In the genomic region with DNA sequence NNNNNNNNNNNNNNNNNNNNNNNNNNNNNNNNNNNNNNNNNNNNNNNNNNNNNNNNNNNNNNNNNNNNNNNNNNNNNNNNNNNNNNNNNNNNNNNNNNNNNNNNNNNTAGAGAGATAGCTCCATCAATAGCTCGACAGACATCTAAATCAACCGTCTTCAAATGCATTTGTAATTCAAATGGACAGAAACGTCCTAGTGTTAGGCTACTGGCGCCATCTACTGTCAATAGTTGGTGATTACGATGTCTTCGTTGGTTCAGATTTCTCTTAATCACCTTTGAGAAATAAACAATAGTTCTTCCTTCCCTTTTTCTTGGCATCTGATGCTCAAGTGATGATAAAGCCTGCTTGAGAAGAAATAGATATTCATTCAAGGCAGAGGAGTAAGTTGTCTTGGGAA, we compare ENCODE assay signal across 7 mouse cellular contexts. TPM values are rescaled to one million over a fixed set of nuclear protein-coding genes. Genes with fewer than 3 reads are reported as not detected.
DNase-seq lines count a peak whose midpoint lies in the region; ATAC-seq lines count a peak whose summit lies in the region.

No protein-coding gene starts in this region.

- no peaks in the 10 kb centered on the region for H3K36me3 ChIP-seq in heart, embryonic 15.5 days
- H3K36me3 ChIP-seq in stomach, embryonic 14.5 days (ENCODE audit: control insufficient read depth, insufficient read depth, low read length) = no peaks in the 10 kb centered on the region

- ATAC-seq in heart, embryonic 15.5 days (replicated peaks; ENCODE audit: insufficient number of reproducible peaks, insufficient read depth, low FRiP score, low read depth) = no peak
- ATAC-seq in megakaryocyte, adult 5-6 weeks (ENCODE audit: poor library complexity, severe bottlenecking) = peak; percentile 37
- ATAC-seq in stomach, embryonic 14.5 days (ENCODE audit: insufficient number of reproducible peaks, insufficient read depth, low FRiP score, low read depth) = no peak

- H3K9ac ChIP-seq in heart, embryonic 15.5 days = no peak overlapping the region
- H3K9ac ChIP-seq in stomach, embryonic 14.5 days (replicated peaks; ENCODE audit: low read depth, low read length) = no peak overlapping the region

- 0 out of 2 replicates have a peak, but pooled peaks cover 7% of the 10 kb centered on the region for H3K27me3 ChIP-seq in heart, embryonic 15.5 days
- no peaks in the 10 kb centered on the region for H3K27me3 ChIP-seq in stomach, embryonic 14.5 days (ENCODE audit: control insufficient read depth, insufficient read depth, low read length)

- H3K4me1 ChIP-seq in heart, embryonic 15.5 days (replicated peaks) = peaks cover 29% of the 10 kb centered on the region
- peaks cover 8% of the 10 kb centered on the region for H3K4me1 ChIP-seq in stomach, embryonic 14.5 days (ENCODE audit: control insufficient read depth, insufficient read depth, low read length)

- no peak overlapping the region for H3K27ac ChIP-seq in heart, embryonic 15.5 days
- no peak overlapping the region for H3K27ac ChIP-seq in stomach, embryonic 14.5 days (ENCODE audit: low read length)

- no peaks in the 10 kb centered on the region for H3K9me3 ChIP-seq in heart, embryonic 15.5 days (replicated peaks)
- H3K9me3 ChIP-seq in stomach, embryonic 14.5 days (ENCODE audit: control insufficient read depth, low read depth, low read length) = no peaks in the 10 kb centered on the region

- DNase-seq in B cell, adult 2 months = peak; percentile 72 to 80
- peak; percentile 47 to 72 for DNase-seq in CD8-positive naive resting alpha-beta T cell, adult 2 months (ENCODE audit: low read depth in 2 of 2, low spot score in 2 of 2)
- DNase-seq in embryo, embryonic 10 days (ENCODE audit: low spot score) = peak; percentile 93
- peak; percentile 47 to 71 for DNase-seq in left cerebral cortex, adult 18-20 months (ENCODE audit: low spot score in 2 of 2)

- H3K4me2 ChIP-seq in heart, embryonic 15.5 days = peak overlapping the region; percentile 79
- H3K4me2 ChIP-seq in stomach, embryonic 14.5 days (replicated peaks; ENCODE audit: low read depth, low read length) = peak overlapping the region; percentile 65

- H3K4me3 ChIP-seq in heart, embryonic 15.5 days = peak overlapping the region; percentile 60; the same call in 1 of the 2 replicates
- H3K4me3 ChIP-seq in stomach, embryonic 14.5 days (ENCODE audit: low read depth, low read length) = peak overlapping the region; percentile 61; the same call in 1 of the 2 replicates

- WGBS in heart, embryonic 15.5 days = under 1% methylated on average over 6 of the region's 6 CpGs
- 0% methylated on average over 6 of the region's 6 CpGs for WGBS in stomach, embryonic 14.5 days

RNA-seq across cellular contexts. Expression of gene Irgm1, which starts 12.5 kb away (rescaled TPM):
- 8.9 and 13.6 TPM in 2 replicates for polyA plus RNA-seq in heart, embryonic 15.5 days (2015; fragmentation: Nextera tagmentation; extraction: Ambion mirVana)
- total RNA-seq in left cerebral cortex, adult 18-20 months (2021) = 1 to 10 TPM; 7.0 to 7.7 TPM
- 59.0 and 67.2 TPM in 2 replicates for total RNA-seq in megakaryocyte, adult 5-6 weeks (2015)
- 54.1 and 62.0 TPM in 2 replicates for total RNA-seq in megakaryocyte, adult 5-6 weeks (2017)
- polyA plus RNA-seq in stomach, embryonic 14.5 days (2014; fragmentation: Nextera tagmentation; extraction: Ambion mirVana) = 12.9 and 13.2 TPM in 2 replicates

RNA-seq across cellular contexts. Expression of gene Gm12184, which starts 32.6 kb away (rescaled TPM):
- 3.2 and 3.7 TPM in 2 replicates for polyA plus RNA-seq in heart, embryonic 15.5 days (2015; fragmentation: Nextera tagmentation; extraction: Ambion mirVana)
- 1 to 10 TPM; 1.7 to 3.0 TPM for total RNA-seq in left cerebral cortex, adult 18-20 months (2021)
- 6.1 and 8.5 TPM in 2 replicates for total RNA-seq in megakaryocyte, adult 5-6 weeks (2015)
- total RNA-seq in megakaryocyte, adult 5-6 weeks (2017) = 4.6 and 12.1 TPM in 2 replicates
- 4.5 and 4.9 TPM in 2 replicates for polyA plus RNA-seq in stomach, embryonic 14.5 days (2014; fragmentation: Nextera tagmentation; extraction: Ambion mirVana)

RNA-seq across cellular contexts. Expression of gene Trim7, which starts 33.1 kb away (rescaled TPM):
- 0.75 and 0.84 TPM in 2 replicates for polyA plus RNA-seq in heart, embryonic 15.5 days (2015; fragmentation: Nextera tagmentation; extraction: Ambion mirVana)
- total RNA-seq in left cerebral cortex, adult 18-20 months (2021) = 1 to 10 TPM; 2.3 to 3.7 TPM
- total RNA-seq in megakaryocyte, adult 5-6 weeks (2015) = 0.51 and 0.68 TPM in 2 replicates
- 0.18 and 0.57 TPM in 2 replicates for total RNA-seq in megakaryocyte, adult 5-6 weeks (2017)
- polyA plus RNA-seq in stomach, embryonic 14.5 days (2014; fragmentation: Nextera tagmentation; extraction: Ambion mirVana) = 1.4 and 2.1 TPM in 2 replicates

RNA-seq across cellular contexts. Expression of gene Trim41, which starts 41.9 kb away (rescaled TPM):
- polyA plus RNA-seq in heart, embryonic 15.5 days (2015; fragmentation: Nextera tagmentation; extraction: Ambion mirVana) = 4.3 TPM in 2 replicates
- total RNA-seq in left cerebral cortex, adult 18-20 months (2021) = 10 to 100 TPM; 57.1 to 60.2 TPM
- 11.8 and 13.6 TPM in 2 replicates for total RNA-seq in megakaryocyte, adult 5-6 weeks (2015)
- 39.2 and 43.7 TPM in 2 replicates for total RNA-seq in megakaryocyte, adult 5-6 weeks (2017)
- polyA plus RNA-seq in stomach, embryonic 14.5 days (2014; fragmentation: Nextera tagmentation; extraction: Ambion mirVana) = 5.8 and 6.2 TPM in 2 replicates

RNA-seq across cellular contexts. Expression of gene Gm5431, which starts 43.0 kb away (rescaled TPM):
- polyA plus RNA-seq in heart, embryonic 15.5 days (2015; fragmentation: Nextera tagmentation; extraction: Ambion mirVana) = 0.25 and 0.30 TPM in 2 replicates
- under 1 TPM in 1 of 2 experiments, not detected in 1; 0.49 TPM for total RNA-seq in left cerebral cortex, adult 18-20 months (2021)
- 13.1 and 15.9 TPM in 2 replicates for total RNA-seq in megakaryocyte, adult 5-6 weeks (2015)
- total RNA-seq in megakaryocyte, adult 5-6 weeks (2017) = 12.0 and 15.0 TPM in 2 replicates
- polyA plus RNA-seq in stomach, embryonic 14.5 days (2014; fragmentation: Nextera tagmentation; extraction: Ambion mirVana) = 0.12 and 0.28 TPM in 2 replicates

Comparison
In these comparisons a context has a peak if more than half of its experiments do, and no peak if none do; other contexts are left out.
1. RNA of gene Irgm1, which starts 12.5 kb away (total RNA-seq): 54.1 to 67.2 TPM in megakaryocyte, adult 5-6 weeks; 7.0 to 7.7 TPM in left cerebral cortex, adult 18-20 months; every median in the first group is over 4 times any median in the second.
2. Peak in every context shown above with its lines, with median percentiles within 50 percentile points of each other: DNase-seq.